Mouse (Mus musculus): ENCODE data around the gene Nicn1. TPM values are rescaled to one million over a fixed set of nuclear protein-coding genes. Genes with fewer than 3 reads are reported as not detected.

Nicn1 gene
- total and polyA plus RNA-seq, 2 experiments from 2014 or later = 20.5 to 22.4 TPM

- TF ChIP-seq CTCF (IDR thresholded peaks at IDR 0.05; ENCODE audit: low read depth) (no peak; the same call in 1 of the 2 replicates), EP300 (IDR thresholded peaks at IDR 0.05; ENCODE audit: low read depth) (no peak; the same call in 1 of the 2 replicates)
- peak; percentile 100 for DNase-seq (ENCODE audit: low spot score)
- Histone ChIP-seq H3K4me1 (ENCODE audit: control insufficient read depth, insufficient read depth) (peaks cover 19% of the 10 kb centered on the region), H3K36me3 (replicated peaks; ENCODE audit: control insufficient read depth, insufficient read depth, low read length) (peaks cover 23% of the 10 kb centered on the region), H3K4me3 (ENCODE audit: low read depth, low read length) (peak within 1 kb of the TSS; percentile 88), H3K9me3 (replicated peaks; ENCODE audit: control insufficient read depth, low read length) (no peaks in the 10 kb centered on the region), H3K4me2 (ENCODE audit: low read depth, low read length) (peak within 1 kb of the TSS; percentile 93), H3K27ac (ENCODE audit: low read depth) (peak within 1 kb of the TSS; percentile 99), H3K27me3 (ENCODE audit: control insufficient read depth, insufficient read depth, low read length) (no peaks in the 10 kb centered on the region), H3K9ac (replicated peaks; ENCODE audit: low read depth, low read length) (peak within 1 kb of the TSS; percentile 93)
- WGBS = under 1% methylated on average over 70 of the region's 81 CpGs
- peak; percentile 93 for ATAC-seq (ENCODE audit: insufficient read depth, low read depth)
These were observed 15.6 kb downstream of the Nicn1 start, which contains the start of the genes Rhoa and Tcta for GRCm38 (mm10) chr9:108305629-108306520. Gene Rhoa, plus strand, starts transcription at chr9:108306129. Gene Tcta, minus strand, starts transcription at chr9:108306160.

- H3K4me3 ChIP-seq (ENCODE audit: low read depth, low read length) = peak overlapping the region; percentile 86
- H3K4me1 ChIP-seq (ENCODE audit: control insufficient read depth, insufficient read depth) = peaks cover 19% of the 10 kb centered on the region
- no peaks in the 10 kb centered on the region for H3K9me3 ChIP-seq (replicated peaks; ENCODE audit: control insufficient read depth, low read length)
- H3K9ac ChIP-seq (replicated peaks; ENCODE audit: low read depth, low read length) = peak overlapping the region; percentile 93
- peaks cover 23% of the 10 kb centered on the region for H3K36me3 ChIP-seq (replicated peaks; ENCODE audit: control insufficient read depth, insufficient read depth, low read length)
- peak overlapping the region; percentile 99 for H3K27ac ChIP-seq (ENCODE audit: low read depth)
- no peak for TF ChIP-seq EP300 (IDR thresholded peaks at IDR 0.05; ENCODE audit: low read depth)
- no peak for TF ChIP-seq CTCF (IDR thresholded peaks at IDR 0.05; ENCODE audit: low read depth)
- ATAC-seq (ENCODE audit: insufficient read depth, low read depth) (peak; percentile 79), DNase-seq (ENCODE audit: low spot score) (peak; percentile 82)
- under 1% methylated on average over 44 of the region's 51 CpGs for WGBS
- peak overlapping the region; percentile 77 for H3K4me2 ChIP-seq (ENCODE audit: low read depth, low read length)
- no peaks in the 10 kb centered on the region for H3K27me3 ChIP-seq (ENCODE audit: control insufficient read depth, insufficient read depth, low read length)
These were observed 16.3 kb downstream of the Nicn1 start for GRCm38 (mm10) chr9:108306571-108306980.

GRCm38 (mm10) chr9:108307021-108307807 lies 17.0 kb downstream of the Nicn1 start:
- Histone ChIP-seq H3K4me2 (ENCODE audit: low read depth, low read length) (peak overlapping the region; percentile 77), H3K4me3 (ENCODE audit: low read depth, low read length) (peak overlapping the region; percentile 86), H3K9me3 (replicated peaks; ENCODE audit: control insufficient read depth, low read length) (no peaks in the 10 kb centered on the region), H3K4me1 (ENCODE audit: control insufficient read depth, insufficient read depth) (peaks cover 19% of the 10 kb centered on the region), H3K36me3 (replicated peaks; ENCODE audit: control insufficient read depth, insufficient read depth, low read length) (peaks cover 19% of the 10 kb centered on the region), H3K27me3 (ENCODE audit: control insufficient read depth, insufficient read depth, low read length) (no peaks in the 10 kb centered on the region), H3K27ac (ENCODE audit: low read depth) (peak overlapping the region; percentile 99), H3K9ac (replicated peaks; ENCODE audit: low read depth, low read length) (peak overlapping the region; percentile 93)
- ATAC-seq (ENCODE audit: insufficient read depth, low read depth) = no peak
- no peak for TF ChIP-seq EP300 (IDR thresholded peaks at IDR 0.05; ENCODE audit: low read depth)
- TF ChIP-seq CTCF (IDR thresholded peaks at IDR 0.05; ENCODE audit: low read depth) = no peak
- DNase-seq (ENCODE audit: low spot score) = no peak
- WGBS = 1% methylated on average over 12 of the region's 12 CpGs

GRCm38 (mm10) chr9:108308141-108308540 lies 17.9 kb downstream of the Nicn1 start:
- no peaks in the 10 kb centered on the region for H3K27me3 ChIP-seq (ENCODE audit: control insufficient read depth, insufficient read depth, low read length)
- H3K4me2 ChIP-seq (ENCODE audit: low read depth, low read length) = peak overlapping the region; percentile 77
- peaks cover 9% of the 10 kb centered on the region for H3K36me3 ChIP-seq (replicated peaks; ENCODE audit: control insufficient read depth, insufficient read depth, low read length)
- no peak for TF ChIP-seq EP300 (IDR thresholded peaks at IDR 0.05; ENCODE audit: low read depth)
- H3K4me1 ChIP-seq (ENCODE audit: control insufficient read depth, insufficient read depth) = peaks cover 19% of the 10 kb centered on the region
- peak overlapping the region; percentile 53 for H3K27ac ChIP-seq (ENCODE audit: low read depth)
- H3K9ac ChIP-seq (replicated peaks; ENCODE audit: low read depth, low read length) = peak overlapping the region; percentile 51
- H3K4me3 ChIP-seq (ENCODE audit: low read depth, low read length) = peak overlapping the region; percentile 86
- ATAC-seq (ENCODE audit: insufficient read depth, low read depth) (no peak), DNase-seq (ENCODE audit: low spot score) (no peak)
- 4% methylated on average over 2 of the region's 2 CpGs for WGBS
- H3K9me3 ChIP-seq (replicated peaks; ENCODE audit: control insufficient read depth, low read length) = no peaks in the 10 kb centered on the region

- Histone ChIP-seq H3K4me1 (ENCODE audit: control insufficient read depth, insufficient read depth) (no peaks in the 10 kb centered on the region), H3K36me3 (replicated peaks; ENCODE audit: control insufficient read depth, insufficient read depth, low read length) (peaks cover 20% of the 10 kb centered on the region), H3K27ac (ENCODE audit: low read depth) (no peak overlapping the region), H3K4me2 (ENCODE audit: low read depth, low read length) (no peak overlapping the region), H3K9me3 (replicated peaks; ENCODE audit: control insufficient read depth, low read length) (no peaks in the 10 kb centered on the region), H3K27me3 (ENCODE audit: control insufficient read depth, insufficient read depth, low read length) (no peaks in the 10 kb centered on the region), H3K9ac (replicated peaks; ENCODE audit: low read depth, low read length) (no peak overlapping the region), H3K4me3 (ENCODE audit: low read depth, low read length) (no peak overlapping the region)
- ATAC-seq (ENCODE audit: insufficient read depth, low read depth) (no peak), DNase-seq (ENCODE audit: low spot score) (no peak)
- whole genome bisulfite sequencing = 91% methylated on average over 3 of the region's 3 CpGs
- TF ChIP-seq EP300 (IDR thresholded peaks at IDR 0.05; ENCODE audit: low read depth) (no peak), CTCF (IDR thresholded peaks at IDR 0.05; ENCODE audit: low read depth) (0 out of 2 replicates have a peak, but pooled peaks have one; percentile 24)
These were observed 27.3 kb downstream of the Nicn1 start for GRCm38 (mm10) chr9:108317572-108317971.
